Mouse (Mus musculus) NIH3T3 (cell line): ENCODE results near the gene Gm9048.
"Not testable (repeated sequence)": the region's sequence is repeated elsewhere in the genome, so short reads cannot be mapped to it uniquely, and the experiment has no call there.

Source experiments
- DNase-seq: peaks from one replicate; pipeline ENCODE4 v3.0.0-alpha.2; 2012; ENCODE audit warnings: low read depth

Gene Gm9048

GRCm38 (mm10) chr10:118348579-118348978 lies at the start of gene Gm9048:
Gene Gm9048, minus strand, starts transcription at chr10:118348679.
- not testable (repeated sequence) for DNase-seq

- peak; percentile 85 for DNase-seq
These were observed 22.0 kb upstream of the Gm9048 start for GRCm38 (mm10) chr10:118370443-118370842.

GRCm38 (mm10) chr10:118369518-118369917 lies 21.0 kb upstream of the Gm9048 start:
- DNase-seq, result no peak

GRCm38 (mm10) chr10:118354005-118354404 lies 5.5 kb upstream of the Gm9048 start, which contains the start of gene Gm9049:
Gene Gm9049, minus strand, starts transcription at chr10:118354105.
- DNase-seq, result not testable (repeated sequence)

- DNase-seq, result not testable (repeated sequence)
These were observed 5.3 kb downstream of the Gm9048 start, which contains the start of gene Gm9046 for GRCm38 (mm10) chr10:118343155-118343554. Gene Gm9046, minus strand, starts transcription at chr10:118343255.

GRCm38 (mm10) chr10:118337731-118338130 lies 10.7 kb downstream of the Gm9048 start, which contains the start of gene Gm9045:
Gene Gm9045, minus strand, starts transcription at chr10:118337831.
- not testable (repeated sequence) for DNase-seq

- not testable (repeated sequence) for DNase-seq
These were observed 16.2 kb downstream of the Gm9048 start, which contains the start of gene Gm9044 for GRCm38 (mm10) chr10:118332308-118332707. Gene Gm9044, minus strand, starts transcription at chr10:118332408.

- DNase-seq, result not testable (repeated sequence)
These were observed 21.6 kb downstream of the Gm9048 start, which contains the start of gene Gm9040 for GRCm38 (mm10) chr10:118326869-118327268. Gene Gm9040, minus strand, starts transcription at chr10:118326969.

- DNase-seq, result no peak
These were observed 29.5 kb downstream of the Gm9048 start for GRCm38 (mm10) chr10:118319024-118319423.

- DNase-seq, result not testable (repeated sequence)
These were observed 46.3 kb downstream of the Gm9048 start for GRCm38 (mm10) chr10:118302133-118302532.
